Mouse (Mus musculus): ENCODE measurements around the gene Rrm2. TPM values are rescaled to one million over a fixed set of nuclear protein-coding genes. Genes with fewer than 3 reads are reported as not detected.
A peak's percentile ranks its signal among the peaks of the same experiment; 100 is the strongest.
"Not testable (repeated sequence)": the region's sequence is repeated elsewhere in the genome, so short reads cannot be mapped to it uniquely, and the experiment has no call there.

The Rrm2 gene
- polyA plus RNA-seq, 1 experiment from 2014 or later = 434 TPM

GRCm38 (mm10) chr12:24724369-24724768 is 16.3 kb downstream of the Rrm2 start:
- H3K4me3 ChIP-seq = no peak overlapping the region
- H3K4me2 ChIP-seq (replicated peaks) = no peak overlapping the region
- H3K4me1 ChIP-seq = peaks cover 7% of the 10 kb centered on the region
- no peaks in the 10 kb centered on the region for H3K36me3 ChIP-seq
- H3K27ac ChIP-seq (replicated peaks) = peak overlapping the region; percentile 54
- peaks cover 6% of the 10 kb centered on the region; the same call in 1 of the 2 replicates for H3K9me3 ChIP-seq
- WGBS = 23% methylated on average over 2 of the region's 2 CpGs
- no peaks in the 10 kb centered on the region for H3K27me3 ChIP-seq
- H3K9ac ChIP-seq (replicated peaks) = peak overlapping the region; percentile 6; the same call in 1 of the 2 replicates
- ATAC-seq (ENCODE audit: low FRiP score, low read depth) = peak; percentile 72

GRCm38 (mm10) chr12:24734828-24735394 is 26.9 kb downstream of the Rrm2 start:
- ATAC-seq (ENCODE audit: low FRiP score, low read depth) = no peak
- no peak overlapping the region for H3K4me2 ChIP-seq (replicated peaks)
- H3K9ac ChIP-seq (replicated peaks) = no peak overlapping the region
- H3K4me3 ChIP-seq = no peak overlapping the region
- 89% methylated on average over 13 of the region's 13 CpGs for WGBS
- no peaks in the 10 kb centered on the region for H3K4me1 ChIP-seq
- no peaks in the 10 kb centered on the region for H3K36me3 ChIP-seq
- no peaks in the 10 kb centered on the region for H3K9me3 ChIP-seq
- no peak overlapping the region for H3K27ac ChIP-seq (replicated peaks)
- no peaks in the 10 kb centered on the region for H3K27me3 ChIP-seq

DNA sequence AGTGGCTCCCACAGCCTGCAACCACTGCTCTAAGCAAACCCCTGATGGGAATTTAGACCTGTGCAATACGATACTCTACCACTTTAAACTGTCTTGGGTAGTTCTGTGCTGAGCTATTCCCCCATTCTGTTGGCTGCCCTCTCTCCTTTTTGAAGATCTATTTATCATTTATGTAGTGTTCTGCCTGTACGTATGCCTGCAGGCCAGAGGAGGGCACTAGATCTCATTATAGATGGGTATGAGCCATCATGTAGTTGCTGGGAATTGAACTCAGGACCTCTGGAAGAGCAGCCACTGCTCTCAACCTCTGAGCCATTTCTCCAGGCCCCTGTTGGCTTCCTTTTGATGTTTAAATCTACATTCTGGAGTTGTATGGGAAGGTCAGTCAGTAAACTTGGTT is 28.9 kb downstream of the Rrm2 start:
- Histone ChIP-seq H3K4me3 (no peak overlapping the region), H3K4me1 (no peaks in the 10 kb centered on the region), H3K27ac (replicated peaks) (no peak overlapping the region), H3K9ac (replicated peaks) (no peak overlapping the region), H3K9me3 (no peaks in the 10 kb centered on the region), H3K4me2 (replicated peaks) (no peak overlapping the region), H3K27me3 (no peaks in the 10 kb centered on the region), H3K36me3 (no peaks in the 10 kb centered on the region)
- 74% methylated on average over 2 of the region's 2 CpGs for WGBS
- no peak for ATAC-seq (ENCODE audit: low FRiP score, low read depth)

GRCm38 (mm10) chr12:24739963-24740362 is 31.9 kb downstream of the Rrm2 start:
- no peak overlapping the region for H3K9ac ChIP-seq (replicated peaks)
- ATAC-seq (ENCODE audit: low FRiP score, low read depth) = no peak
- WGBS = 74% methylated on average over 1 of the region's 1 CpGs

DNA sequence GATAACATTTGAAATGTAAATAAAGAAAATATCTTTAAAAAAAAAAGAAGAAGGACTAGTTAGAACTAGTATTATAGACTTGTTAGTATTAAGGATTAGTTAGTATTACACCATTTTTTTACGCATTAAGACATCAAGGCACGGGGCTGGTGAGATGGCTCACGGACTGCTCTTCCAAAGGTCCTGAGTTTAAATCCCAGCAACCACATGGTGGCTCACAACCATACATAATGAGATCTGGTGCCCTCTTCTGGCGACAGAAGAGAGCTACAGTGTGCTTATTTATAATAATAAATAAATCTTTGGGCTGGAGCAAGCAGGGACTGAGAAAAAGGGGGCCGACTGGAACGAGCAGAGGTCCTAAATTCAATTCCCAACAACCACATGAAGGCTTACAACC is 33.5 kb downstream of the Rrm2 start:
- not testable (repeated sequence) for H3K4me1 ChIP-seq; H3K27ac ChIP-seq (replicated peaks); ATAC-seq (ENCODE audit: low FRiP score, low read depth); H3K4me2 ChIP-seq (replicated peaks); H3K9ac ChIP-seq (replicated peaks); H3K27me3 ChIP-seq; H3K9me3 ChIP-seq; H3K4me3 ChIP-seq; H3K36me3 ChIP-seq
- 64% methylated on average over 6 of the region's 6 CpGs for WGBS

More at GRCm38 (mm10) chr12:24739963-24740362, 31.9 kb downstream of the Rrm2 start:
- Histone ChIP-seq H3K36me3 (no peaks in the 10 kb centered on the region), H3K27ac (replicated peaks) (no peak overlapping the region), H3K4me3 (no peak overlapping the region), H3K4me1 (no peaks in the 10 kb centered on the region), H3K4me2 (replicated peaks) (no peak overlapping the region), H3K27me3 (no peaks in the 10 kb centered on the region), H3K9me3 (no peaks in the 10 kb centered on the region)

- Histone ChIP-seq H3K36me3 (no peaks in the 10 kb centered on the region), H3K9ac (replicated peaks) (no peak overlapping the region), H3K27me3 (no peaks in the 10 kb centered on the region), H3K4me2 (replicated peaks) (no peak overlapping the region), H3K27ac (replicated peaks) (no peak overlapping the region), H3K9me3 (no peaks in the 10 kb centered on the region), H3K4me1 (peaks cover 11% of the 10 kb centered on the region; the same call in 1 of the 2 replicates), H3K4me3 (no peak overlapping the region)
- ATAC-seq (ENCODE audit: low FRiP score, low read depth) = no peak
- 32% methylated on average over 1 of the region's 1 CpGs for WGBS
These were observed 36.3 kb downstream of the Rrm2 start for GRCm38 (mm10) chr12:24744309-24744708.

- no peak overlapping the region for H3K9ac ChIP-seq (replicated peaks)
- H3K27ac ChIP-seq (replicated peaks) = no peak overlapping the region
- ATAC-seq (ENCODE audit: low FRiP score, low read depth) = no peak
- no peak overlapping the region for H3K4me3 ChIP-seq
- H3K9me3 ChIP-seq = no peaks in the 10 kb centered on the region
- H3K4me1 ChIP-seq = peaks cover 11% of the 10 kb centered on the region; the same call in 1 of the 2 replicates
- 47% methylated on average over 5 of the region's 5 CpGs for WGBS
- H3K36me3 ChIP-seq = no peaks in the 10 kb centered on the region
- H3K4me2 ChIP-seq (replicated peaks) = no peak overlapping the region
- H3K27me3 ChIP-seq = no peaks in the 10 kb centered on the region
These were observed 38.7 kb downstream of the Rrm2 start for GRCm38 (mm10) chr12:24746579-24747296.

DNA sequence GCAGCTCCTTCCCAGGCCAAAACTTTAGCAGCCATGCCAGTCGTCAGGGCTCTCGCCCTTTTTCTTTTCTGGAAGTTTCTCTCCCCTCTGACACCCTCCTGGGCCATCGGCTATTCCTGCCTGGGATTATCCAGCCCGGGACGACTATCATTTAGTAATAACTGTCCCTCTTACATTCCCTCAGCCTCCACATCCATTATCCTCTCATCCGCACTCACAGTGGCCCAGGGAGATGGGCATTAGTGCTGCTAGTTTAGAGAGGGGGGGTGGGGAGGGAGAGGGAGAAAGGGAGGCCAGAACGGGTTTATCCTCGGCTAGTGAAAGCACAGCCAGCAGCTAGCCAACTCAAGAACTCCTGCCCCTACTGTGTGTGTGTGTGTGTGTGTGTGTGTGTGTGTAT is 39.3 kb downstream of the Rrm2 start:
- Histone ChIP-seq H3K36me3 (no peaks in the 10 kb centered on the region), H3K27me3 (no peaks in the 10 kb centered on the region), H3K9ac (replicated peaks) (no peak overlapping the region), H3K4me2 (replicated peaks) (no peak overlapping the region), H3K27ac (replicated peaks) (no peak overlapping the region), H3K9me3 (no peaks in the 10 kb centered on the region), H3K4me3 (no peak overlapping the region), H3K4me1 (peaks cover 11% of the 10 kb centered on the region; the same call in 1 of the 2 replicates)
- 57% methylated on average over 8 of the region's 8 CpGs for WGBS
- no peak for ATAC-seq (ENCODE audit: low FRiP score, low read depth)

- H3K4me2 ChIP-seq (replicated peaks) = no peak overlapping the region
- no peak overlapping the region for H3K9ac ChIP-seq (replicated peaks)
- H3K27me3 ChIP-seq = no peaks in the 10 kb centered on the region
- H3K36me3 ChIP-seq = no peaks in the 10 kb centered on the region
- H3K9me3 ChIP-seq = no peaks in the 10 kb centered on the region
- H3K27ac ChIP-seq (replicated peaks) = no peak overlapping the region
- WGBS = 94% methylated on average over 6 of the region's 6 CpGs
- no peak overlapping the region for H3K4me3 ChIP-seq
- peaks cover 11% of the 10 kb centered on the region; the same call in 1 of the 2 replicates for H3K4me1 ChIP-seq
- no peak for ATAC-seq (ENCODE audit: low FRiP score, low read depth)
These were observed 42.5 kb downstream of the Rrm2 start for GRCm38 (mm10) chr12:24750521-24750920.

- Histone ChIP-seq H3K4me3 (no peak overlapping the region), H3K4me1 (peaks cover 8% of the 10 kb centered on the region), H3K9ac (replicated peaks) (no peak overlapping the region), H3K4me2 (replicated peaks) (no peak overlapping the region), H3K36me3 (no peaks in the 10 kb centered on the region), H3K27ac (replicated peaks) (no peak overlapping the region), H3K27me3 (no peaks in the 10 kb centered on the region), H3K9me3 (no peaks in the 10 kb centered on the region)
- no peak for ATAC-seq (ENCODE audit: low FRiP score, low read depth)
- 85% methylated on average over 4 of the region's 4 CpGs for WGBS
These were observed 45.6 kb downstream of the Rrm2 start for GRCm38 (mm10) chr12:24753680-24754079.

DNA sequence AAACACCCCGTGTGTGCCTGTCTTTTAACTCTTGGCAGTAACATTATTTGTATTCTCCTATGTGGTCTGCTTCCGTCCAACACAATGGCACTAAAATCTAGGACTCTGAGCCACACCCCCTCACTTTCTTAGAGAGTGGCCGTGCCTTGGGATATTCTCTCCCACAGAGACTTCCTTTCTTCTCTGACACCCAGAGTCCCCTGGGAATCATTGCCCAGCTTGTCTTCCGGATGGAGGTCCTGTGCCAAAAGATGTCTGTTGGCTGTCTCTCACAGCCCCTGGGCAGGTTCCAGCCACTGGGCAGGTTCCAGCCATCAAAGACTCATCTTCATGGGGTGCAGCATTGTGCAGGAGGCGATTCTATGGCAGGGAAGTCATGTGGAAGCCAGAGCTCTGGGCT is 46.7 kb downstream of the Rrm2 start:
- H3K4me1 ChIP-seq = peaks cover 8% of the 10 kb centered on the region
- no peak overlapping the region for H3K4me2 ChIP-seq (replicated peaks)
- 73% methylated on average over 5 of the region's 5 CpGs for WGBS
- H3K27ac ChIP-seq (replicated peaks) = no peak overlapping the region
- H3K36me3 ChIP-seq = no peaks in the 10 kb centered on the region
- ATAC-seq (ENCODE audit: low FRiP score, low read depth) = no peak
- H3K9me3 ChIP-seq = no peaks in the 10 kb centered on the region
- H3K27me3 ChIP-seq = no peaks in the 10 kb centered on the region
- no peak overlapping the region for H3K4me3 ChIP-seq
- no peak overlapping the region for H3K9ac ChIP-seq (replicated peaks)

GRCm38 (mm10) chr12:24755471-24755870 is 47.4 kb downstream of the Rrm2 start:
- 93% methylated on average over 9 of the region's 9 CpGs for WGBS
- no peak overlapping the region for H3K27ac ChIP-seq (replicated peaks)

More at GRCm38 (mm10) chr12:24755471-24755870, 47.4 kb downstream of the Rrm2 start:
- no peaks in the 10 kb centered on the region for H3K9me3 ChIP-seq
- no peak for ATAC-seq (ENCODE audit: low FRiP score, low read depth)
- H3K9ac ChIP-seq (replicated peaks) = no peak overlapping the region
- H3K4me1 ChIP-seq = peaks cover 8% of the 10 kb centered on the region
- no peaks in the 10 kb centered on the region for H3K36me3 ChIP-seq
- no peak overlapping the region for H3K4me2 ChIP-seq (replicated peaks)
- H3K4me3 ChIP-seq = no peak overlapping the region
- no peaks in the 10 kb centered on the region for H3K27me3 ChIP-seq
